Mouse (Mus musculus) inflammation-experienced regulatory T-cells, adult 6 months (primary cell): ENCODE measurements at regions not wholly inside any gene's neighbourhood (a gene's known extent, or its start where the extent isn't known, plus 50 kb on each side); places are given as distances from the start of the nearest gene placed in this dataset.

ENCODE experiments used
- ATAC-seq: one replicate; pipeline ENCODE4 v1.8.0; 2017

DNA sequence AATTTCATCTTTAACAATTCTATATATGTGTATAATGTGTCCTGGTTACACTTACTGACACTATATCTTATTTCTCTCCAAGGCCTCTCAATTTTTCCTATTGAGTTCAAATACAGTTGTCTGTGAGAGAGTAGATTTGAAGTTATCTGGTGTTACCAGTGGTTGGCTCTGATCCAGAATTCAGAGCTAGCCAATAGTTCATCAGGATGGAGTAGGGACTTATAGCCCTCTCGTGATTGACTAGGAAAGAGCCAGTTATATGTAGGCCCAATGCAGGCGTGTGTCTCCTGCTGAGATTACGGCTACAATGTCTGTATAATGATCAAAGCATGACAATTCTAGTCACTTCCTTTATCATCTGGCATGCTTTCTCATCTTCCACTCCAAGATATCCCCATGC is 1241.0 kb upstream of the Zeb2 start:
- no peak for ATAC-seq

- ATAC-seq: no peak
These were observed 1239.5 kb upstream of the Zeb2 start for GRCm38 (mm10) chr2:46356651-46357050.

DNA sequence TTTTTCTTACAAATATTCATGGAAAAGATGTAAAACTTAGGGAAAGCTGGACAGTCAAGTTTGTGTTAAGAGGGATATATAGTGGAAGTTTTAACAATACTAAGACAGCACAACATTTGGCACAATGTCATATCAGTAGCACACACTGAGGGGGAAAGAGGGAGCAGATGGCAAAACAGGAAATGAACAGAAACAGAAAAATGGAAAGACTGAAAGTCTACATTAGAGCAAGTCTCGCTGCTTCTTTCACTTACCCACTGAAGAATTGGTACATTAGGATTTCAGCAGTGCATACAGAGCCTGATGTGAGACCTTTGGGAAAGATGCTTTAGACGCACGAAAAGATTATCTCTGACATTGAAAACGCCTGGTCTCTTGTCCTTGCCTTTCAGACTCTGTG is 1223.5 kb upstream of the Zeb2 start:
- ATAC-seq: no peak

GRCm38 (mm10) chr2:46316666-46317065 is 1199.5 kb upstream of the Zeb2 start:
- no peak for ATAC-seq

GRCm38 (mm10) chr2:46315243-46315642 is 1198.0 kb upstream of the Zeb2 start:
- no peak for ATAC-seq

- peak; percentile 67 for ATAC-seq
These were observed 1190.5 kb upstream of the Zeb2 start for GRCm38 (mm10) chr2:46307582-46308153.

DNA sequence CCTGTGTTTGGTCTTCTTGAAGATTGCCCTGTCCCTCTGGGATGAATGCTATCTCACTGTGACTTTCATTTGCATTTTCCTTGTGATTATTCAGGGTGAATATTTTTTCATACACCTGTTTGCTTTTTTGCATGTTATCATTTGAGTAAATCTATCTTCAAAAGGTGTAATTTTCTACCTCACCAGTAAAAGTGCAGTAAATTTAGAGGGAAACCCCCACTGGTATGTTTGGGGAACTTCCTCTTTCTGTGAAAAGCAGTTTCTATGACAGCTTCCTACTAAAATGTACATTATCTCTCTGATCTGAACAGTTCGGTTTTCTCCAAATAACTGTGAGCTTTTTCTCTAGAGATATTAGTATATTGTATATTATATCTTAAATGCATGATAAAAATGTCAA is 1185.4 kb upstream of the Zeb2 start:
- ATAC-seq: peak; percentile 87

DNA sequence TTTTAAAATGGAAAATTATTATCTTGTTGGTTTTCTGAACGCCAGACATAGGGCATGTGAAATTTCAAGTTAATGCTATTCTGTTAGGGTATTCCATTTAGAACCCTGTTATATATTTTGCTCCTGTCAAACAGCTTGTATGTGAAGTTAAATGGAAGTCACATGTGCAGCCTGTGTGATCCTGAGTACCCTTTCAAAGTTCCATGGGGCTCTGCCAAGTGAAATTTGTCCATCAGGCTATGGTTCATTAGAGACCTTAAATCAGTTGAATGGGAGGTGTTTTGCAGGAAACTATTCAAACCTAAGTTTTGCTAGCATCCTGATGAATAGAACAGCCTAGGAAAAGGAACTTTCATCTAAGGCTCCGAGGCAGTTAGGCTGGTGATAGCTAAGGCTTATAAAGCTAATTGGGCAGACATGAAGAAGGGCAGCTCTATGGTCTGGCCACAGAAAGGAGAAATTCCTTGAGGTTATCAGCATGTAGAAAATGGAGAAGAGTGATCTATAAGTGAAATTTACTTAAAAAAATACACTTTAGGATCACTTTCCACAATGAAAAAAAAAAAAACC is 1180.2 kb upstream of the Zeb2 start:
- ATAC-seq: no peak

DNA sequence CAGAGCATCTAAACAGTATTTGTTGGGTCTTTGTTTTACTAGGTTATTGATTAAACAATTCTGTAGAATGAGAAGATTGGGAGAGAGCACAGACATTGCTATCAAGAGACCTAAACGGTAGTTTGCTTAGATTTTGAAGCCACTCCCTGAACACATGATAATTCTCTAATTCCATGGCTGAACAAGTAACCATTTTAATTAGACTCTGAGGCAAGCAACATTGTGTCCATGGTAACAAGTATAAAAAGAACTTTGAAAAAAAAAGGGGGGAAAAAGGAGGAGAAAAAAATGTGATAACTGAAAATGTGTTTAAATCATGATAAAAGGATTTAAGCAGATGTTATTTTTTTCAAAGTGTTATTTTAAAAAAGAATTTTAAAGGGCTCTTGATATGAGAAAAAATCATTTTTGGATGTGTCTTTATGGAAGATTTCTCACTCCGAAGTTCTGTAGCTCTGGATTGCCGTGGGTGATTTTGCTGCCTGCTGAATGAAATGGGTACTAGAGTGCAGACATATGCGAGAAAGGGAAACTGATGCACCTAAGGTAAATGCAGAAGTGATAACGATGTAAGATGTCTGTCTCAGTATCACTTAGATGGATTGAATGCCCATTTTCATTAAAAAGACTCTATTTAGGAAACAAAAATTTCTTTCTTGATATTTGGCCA is 1166.9 kb upstream of the Zeb2 start:
- ATAC-seq: no peak

- no peak for ATAC-seq
These were observed 1163.6 kb upstream of the Zeb2 start for GRCm38 (mm10) chr2:46280822-46281221.

DNA sequence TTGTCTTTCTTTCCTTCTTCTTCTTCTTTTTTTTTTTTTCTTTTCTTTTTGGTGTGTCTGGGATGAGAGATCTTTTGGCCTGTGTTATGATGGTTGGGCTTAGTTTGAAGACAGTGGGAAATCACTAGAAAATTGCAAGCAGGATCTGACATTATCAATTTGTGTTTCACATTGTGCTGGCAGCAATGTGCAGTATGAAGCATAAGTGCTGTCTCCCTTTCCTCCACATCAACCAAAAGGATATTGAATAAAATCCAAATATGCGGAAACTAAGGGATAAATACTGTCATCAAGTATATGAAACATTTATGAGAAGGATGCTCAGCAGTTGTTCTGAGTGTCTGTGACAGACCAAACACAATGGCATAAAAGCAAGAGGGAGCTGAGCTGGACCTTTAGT is 1144.4 kb upstream of the Zeb2 start:
- no peak for ATAC-seq

DNA sequence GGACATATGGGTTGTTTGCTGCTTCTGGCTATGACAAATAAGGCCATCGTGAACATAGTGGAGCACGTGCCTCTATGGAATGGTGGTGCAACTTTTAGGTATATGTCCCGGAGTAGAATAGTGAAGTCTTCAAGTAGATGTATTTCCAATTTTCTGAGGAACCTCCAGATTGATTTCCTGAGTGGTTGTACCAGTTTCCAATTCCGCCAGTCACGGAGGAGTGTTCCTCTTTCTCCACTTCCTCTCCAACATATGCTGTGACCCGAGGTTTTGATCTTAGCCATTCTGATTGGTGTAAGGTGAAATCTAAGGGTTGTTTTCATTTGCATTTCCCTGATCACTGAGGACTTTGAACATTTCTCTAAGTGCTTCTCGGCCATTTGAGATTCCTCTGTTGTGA is 1134.4 kb upstream of the Zeb2 start:
- no peak for ATAC-seq

DNA sequence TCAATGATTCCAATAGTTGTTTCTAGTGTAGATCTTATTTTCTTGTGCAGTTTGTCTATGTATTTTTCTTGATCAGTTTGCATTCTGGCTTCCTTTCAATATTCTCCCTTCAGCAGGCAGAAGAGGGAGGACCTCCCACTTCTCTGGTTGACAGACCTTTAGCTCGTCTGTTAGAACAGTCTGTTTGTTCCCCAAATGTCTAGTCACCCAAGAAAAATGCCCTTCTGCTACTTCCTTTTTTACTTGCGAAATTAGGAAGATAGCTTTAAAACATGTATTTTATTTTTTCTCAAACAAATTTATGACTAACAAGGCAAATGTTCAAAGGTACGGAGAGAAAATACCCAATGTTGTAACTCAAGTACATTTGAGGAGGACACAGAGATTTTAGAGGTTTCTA is 1128.5 kb upstream of the Zeb2 start:
- no peak for ATAC-seq

GRCm38 (mm10) chr2:46244697-46245096 is 1127.5 kb upstream of the Zeb2 start:
- ATAC-seq: no peak

DNA sequence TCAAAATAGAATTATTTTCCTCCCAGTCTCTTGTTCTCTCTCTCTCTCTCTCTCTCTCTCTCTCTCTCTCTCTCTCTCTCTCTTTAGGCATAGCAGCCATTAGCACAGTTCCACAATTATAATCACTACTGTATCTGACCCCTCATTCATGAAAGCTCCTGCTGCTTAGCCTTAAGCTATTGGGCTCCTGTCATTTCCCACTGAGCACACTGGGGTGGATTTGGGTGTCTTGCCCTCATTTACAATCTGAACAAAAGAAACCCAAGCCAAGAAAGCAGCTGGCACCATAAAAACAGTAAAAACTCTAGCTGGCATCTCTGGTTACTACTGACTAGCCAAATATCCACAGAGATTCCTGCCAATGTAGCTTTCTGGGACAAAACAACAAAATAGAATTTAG is 1125.6 kb upstream of the Zeb2 start:
- no peak for ATAC-seq

GRCm38 (mm10) chr2:46239874-46240273 is 1122.7 kb upstream of the Zeb2 start:
- ATAC-seq: no peak

- no peak for ATAC-seq
These were observed 1113.7 kb upstream of the Zeb2 start for GRCm38 (mm10) chr2:46230791-46231450.

DNA sequence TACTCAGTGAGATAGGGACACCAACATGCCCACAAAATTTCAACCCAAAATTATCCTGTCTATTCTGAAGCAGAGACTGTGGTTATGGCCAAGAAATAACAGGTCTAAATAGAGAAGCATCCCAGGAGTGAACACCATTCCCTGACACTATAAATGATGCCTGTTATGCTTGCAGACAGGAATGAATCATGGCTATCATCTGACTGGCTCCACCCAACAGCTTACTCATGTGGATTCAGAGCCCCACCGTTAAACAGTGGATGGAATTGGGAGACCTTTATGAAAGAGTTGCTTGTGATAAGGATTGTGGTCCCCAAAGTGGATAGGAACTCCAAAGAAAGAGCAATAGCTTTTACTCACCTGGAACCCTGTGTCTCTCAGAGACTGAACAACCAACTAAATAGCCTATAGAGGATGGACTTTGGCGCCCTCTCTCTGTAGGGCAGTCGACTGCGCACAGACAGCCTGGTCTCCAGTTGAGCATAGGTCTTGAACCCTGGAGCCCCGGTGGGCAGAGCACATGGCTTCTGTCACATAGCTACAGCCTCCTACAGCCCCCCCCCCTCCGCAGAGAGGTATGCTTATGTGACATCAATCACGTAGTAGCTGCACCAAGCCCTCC is 1101.3 kb upstream of the Zeb2 start:
- no peak for ATAC-seq

- ATAC-seq: no peak
These were observed 1082.1 kb upstream of the Zeb2 start for GRCm38 (mm10) chr2:46199341-46199740.

GRCm38 (mm10) chr2:46187265-46187888 is 1070.2 kb upstream of the Zeb2 start:
- ATAC-seq: no peak

- no peak for ATAC-seq
These were observed 1066.0 kb upstream of the Zeb2 start for GRCm38 (mm10) chr2:46183241-46183640.

GRCm38 (mm10) chr2:46179741-46180140 is 1062.5 kb upstream of the Zeb2 start:
- no peak for ATAC-seq

DNA sequence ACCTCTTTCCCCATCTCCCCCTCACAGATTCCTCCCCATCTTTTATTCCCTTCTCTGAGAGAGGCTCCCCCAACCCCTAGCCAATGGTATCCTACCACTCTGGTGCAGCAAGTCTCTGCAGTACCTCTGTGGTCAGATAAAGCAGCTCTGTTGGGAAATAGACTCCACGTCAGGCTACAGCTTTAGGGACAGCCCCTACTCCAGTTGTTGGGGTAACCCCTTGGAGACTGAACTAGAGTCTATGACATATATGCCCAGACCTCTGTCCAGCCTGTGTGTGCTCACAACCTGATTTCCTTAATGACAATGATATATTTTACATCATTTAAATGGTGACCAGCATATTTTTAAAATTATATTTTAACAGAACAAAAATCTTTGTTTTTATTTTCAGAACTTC is 1051.3 kb upstream of the Zeb2 start:
- ATAC-seq: no peak
